Mouse (Mus musculus) neural tube, embryonic 15.5 days (tissue): ENCODE measurements around the gene Malrd1. TPM values are rescaled to one million over a fixed set of nuclear protein-coding genes. Genes with fewer than 3 reads are reported as not detected.

ENCODE experiments used
- ATAC-seq: fragments of 200-750 bp; cut with Nextera tagmentation; 2 replicates; pipeline ENCODE4 v1.8.0; 2017; ENCODE audit warnings: mild to moderate bottlenecking, moderate TSS enrichment, moderate library complexity; ENCODE audit not compliant: low FRiP score
- H3K27ac ChIP-seq: fragments of 300-500 bp; sonication (generic); replicated peaks from 2 replicates; pipeline ENCODE4 v1.5.1; 2015; ENCODE audit warnings: mild to moderate bottlenecking, inconsistent platforms
- H3K27me3 ChIP-seq: fragments of 300-500 bp; sonication (generic); replicated peaks from 2 replicates; pipeline ENCODE4 v1.6.1; 2015; ENCODE audit warnings: inconsistent platforms
- H3K36me3 ChIP-seq: fragments of 300-500 bp; sonication (generic); 2 replicates; pipeline ENCODE4 v1.6.1; 2015; ENCODE audit warnings: inconsistent platforms
- H3K4me1 ChIP-seq: fragments of 300-500 bp; sonication (generic); 2 replicates; pipeline ENCODE4 v1.6.1; 2015; ENCODE audit warnings: inconsistent platforms
- H3K4me2 ChIP-seq: fragments of 300-500 bp; sonication (generic); 2 replicates; pipeline ENCODE4 v1.6.1; 2015; ENCODE audit warnings: inconsistent platforms, mild to moderate bottlenecking, moderate library complexity
- H3K4me3 ChIP-seq: fragments of 300-500 bp; sonication (generic); replicated peaks from 2 replicates; pipeline ENCODE4 v1.5.1; 2015; ENCODE audit warnings: mild to moderate bottlenecking, inconsistent platforms
- H3K9ac ChIP-seq: fragments of 300-500 bp; sonication (generic); replicated peaks from 2 replicates; pipeline ENCODE4 v1.6.1; 2015; ENCODE audit warnings: mild to moderate bottlenecking, inconsistent platforms
- H3K9me3 ChIP-seq: fragments of 300-500 bp; sonication (generic); replicated peaks from 2 replicates; pipeline ENCODE4 v1.6.1; 2016; ENCODE audit warnings: inconsistent platforms
- WGBS: fragments of 180-500 bp; shearing (Covaris S2); methylation state at CpG from one replicate; pipeline ENCODE4 v1.1.7; 2015; ENCODE audit warnings: mixed read lengths; 5-methylcytosine and 5-hydroxymethylcytosine counted together
- polyA plus RNA-seq: library from polyadenylated mRNA; unstranded; fragments of >200 nt; fragmentation: Nextera tagmentation; extraction: Ambion mirVana; gene quantifications from 2 replicates; pipeline ENCODE4 v1.2.1, GENCODE M21; 2015

Malrd1 gene
- polyA plus RNA-seq, 1 experiment from 2014 or later = 0.12 TPM

GRCm38 (mm10) chr2:16032804-16033203, 506.5 kb downstream of the Malrd1 start:
- H3K4me2 ChIP-seq = no peak overlapping the region
- WGBS = 55% methylated on average over 3 of the region's 3 CpGs
- H3K4me3 ChIP-seq = no peak overlapping the region
- H3K27ac ChIP-seq = no peak overlapping the region
- H3K9me3 ChIP-seq = no peaks in the 10 kb centered on the region
- H3K4me1 ChIP-seq = no peaks in the 10 kb centered on the region
- ATAC-seq = no peak
- no peak overlapping the region for H3K9ac ChIP-seq
- H3K36me3 ChIP-seq = no peaks in the 10 kb centered on the region
- H3K27me3 ChIP-seq = no peaks in the 10 kb centered on the region

- Histone ChIP-seq H3K9me3 (no peaks in the 10 kb centered on the region), H3K4me1 (no peaks in the 10 kb centered on the region), H3K27me3 (no peaks in the 10 kb centered on the region), H3K27ac (no peak overlapping the region), H3K9ac (no peak overlapping the region), H3K4me3 (no peak overlapping the region), H3K4me2 (no peak overlapping the region), H3K36me3 (no peaks in the 10 kb centered on the region)
- no peak for ATAC-seq
- 61% methylated on average over 3 of the region's 3 CpGs for WGBS
These were observed 584.4 kb downstream of the Malrd1 start for GRCm38 (mm10) chr2:16110696-16111095.

GRCm38 (mm10) chr2:16113333-16113732, 587.1 kb downstream of the Malrd1 start:
- H3K9ac ChIP-seq = no peak overlapping the region
- no peak overlapping the region for H3K4me2 ChIP-seq
- H3K27ac ChIP-seq = no peak overlapping the region
- H3K4me1 ChIP-seq = no peaks in the 10 kb centered on the region
- ATAC-seq = no peak
- H3K4me3 ChIP-seq = no peak overlapping the region
- H3K36me3 ChIP-seq = no peaks in the 10 kb centered on the region
- 76% methylated on average over 2 of the region's 2 CpGs for WGBS
- no peaks in the 10 kb centered on the region for H3K27me3 ChIP-seq
- H3K9me3 ChIP-seq = no peaks in the 10 kb centered on the region

GRCm38 (mm10) chr2:16147999-16148398, 621.7 kb downstream of the Malrd1 start:
- H3K4me1 ChIP-seq = no peaks in the 10 kb centered on the region
- H3K4me3 ChIP-seq = no peak overlapping the region
- H3K27me3 ChIP-seq = no peaks in the 10 kb centered on the region
- no peak overlapping the region for H3K27ac ChIP-seq
- ATAC-seq = no peak
- no peak overlapping the region for H3K9ac ChIP-seq
- no peaks in the 10 kb centered on the region for H3K36me3 ChIP-seq
- H3K4me2 ChIP-seq = no peak overlapping the region
- no peaks in the 10 kb centered on the region for H3K9me3 ChIP-seq
- WGBS = 86% methylated on average over 1 of the region's 1 CpGs

GRCm38 (mm10) chr2:16152623-16153022, 626.3 kb downstream of the Malrd1 start:
- H3K27ac ChIP-seq = no peak overlapping the region

GRCm38 (mm10) chr2:16163246-16163989, 637.1 kb downstream of the Malrd1 start:
- Histone ChIP-seq H3K4me3 (no peak overlapping the region), H3K27ac (no peak overlapping the region), H3K36me3 (no peaks in the 10 kb centered on the region), H3K4me1 (no peaks in the 10 kb centered on the region), H3K9ac (no peak overlapping the region), H3K27me3 (no peaks in the 10 kb centered on the region), H3K9me3 (no peaks in the 10 kb centered on the region), H3K4me2 (no peak overlapping the region)
- no peak; the same call in 1 of the 2 replicates for ATAC-seq
- 85% methylated on average over 5 of the region's 5 CpGs for WGBS

More at GRCm38 (mm10) chr2:16152623-16153022, 626.3 kb downstream of the Malrd1 start:
- Histone ChIP-seq H3K9me3 (no peaks in the 10 kb centered on the region), H3K9ac (no peak overlapping the region), H3K27me3 (no peaks in the 10 kb centered on the region), H3K36me3 (no peaks in the 10 kb centered on the region), H3K4me2 (no peak overlapping the region), H3K4me3 (no peak overlapping the region), H3K4me1 (no peaks in the 10 kb centered on the region)
- ATAC-seq = no peak

- Histone ChIP-seq H3K4me3 (no peak overlapping the region), H3K27ac (no peak overlapping the region), H3K9ac (no peak overlapping the region), H3K27me3 (no peaks in the 10 kb centered on the region), H3K36me3 (no peaks in the 10 kb centered on the region), H3K4me2 (no peak overlapping the region), H3K4me1 (no peaks in the 10 kb centered on the region), H3K9me3 (no peaks in the 10 kb centered on the region)
- no peak for ATAC-seq
- WGBS = 85% methylated on average over 2 of the region's 2 CpGs
These were observed 642.3 kb downstream of the Malrd1 start for GRCm38 (mm10) chr2:16168611-16169010.

GRCm38 (mm10) chr2:16172086-16172485, 645.8 kb downstream of the Malrd1 start:
- H3K4me2 ChIP-seq = no peak overlapping the region
- no peaks in the 10 kb centered on the region for H3K4me1 ChIP-seq
- H3K4me3 ChIP-seq = no peak overlapping the region
- H3K9me3 ChIP-seq = no peaks in the 10 kb centered on the region
- H3K9ac ChIP-seq = no peak overlapping the region
- ATAC-seq = no peak
- H3K36me3 ChIP-seq = no peaks in the 10 kb centered on the region
- H3K27me3 ChIP-seq = no peaks in the 10 kb centered on the region
- H3K27ac ChIP-seq = no peak overlapping the region

- no peak overlapping the region for H3K27ac ChIP-seq
- H3K4me3 ChIP-seq = no peak overlapping the region
- H3K9ac ChIP-seq = no peak overlapping the region
- H3K4me2 ChIP-seq = no peak overlapping the region
- no peaks in the 10 kb centered on the region for H3K4me1 ChIP-seq
- no peaks in the 10 kb centered on the region for H3K36me3 ChIP-seq
- H3K27me3 ChIP-seq = no peaks in the 10 kb centered on the region
- 71% methylated on average over 2 of the region's 2 CpGs for WGBS
- ATAC-seq = no peak
- H3K9me3 ChIP-seq = no peaks in the 10 kb centered on the region
These were observed 647.1 kb downstream of the Malrd1 start for GRCm38 (mm10) chr2:16173355-16173754.

- H3K27me3 ChIP-seq = no peaks in the 10 kb centered on the region
- no peak overlapping the region for H3K27ac ChIP-seq
- no peak overlapping the region for H3K4me2 ChIP-seq
- no peak overlapping the region for H3K4me3 ChIP-seq
- ATAC-seq = no peak
- no peaks in the 10 kb centered on the region for H3K9me3 ChIP-seq
- no peak overlapping the region for H3K9ac ChIP-seq
- H3K36me3 ChIP-seq = no peaks in the 10 kb centered on the region
- H3K4me1 ChIP-seq = no peaks in the 10 kb centered on the region
- WGBS = 46% methylated on average over 2 of the region's 2 CpGs
These were observed 655.9 kb downstream of the Malrd1 start for GRCm38 (mm10) chr2:16182140-16182539.

- Histone ChIP-seq H3K9ac (no peak overlapping the region), H3K9me3 (no peaks in the 10 kb centered on the region), H3K36me3 (no peaks in the 10 kb centered on the region), H3K4me3 (no peak overlapping the region), H3K4me1 (no peaks in the 10 kb centered on the region), H3K27me3 (no peaks in the 10 kb centered on the region), H3K4me2 (no peak overlapping the region), H3K27ac (no peak overlapping the region)
- 96% methylated on average over 2 of the region's 2 CpGs for WGBS
- no peak for ATAC-seq
These were observed 656.9 kb downstream of the Malrd1 start for GRCm38 (mm10) chr2:16183158-16183557.

GRCm38 (mm10) chr2:16210016-16210415, 683.7 kb downstream of the Malrd1 start:
- WGBS = 71% methylated on average over 2 of the region's 2 CpGs
- Histone ChIP-seq H3K4me1 (no peaks in the 10 kb centered on the region), H3K36me3 (no peaks in the 10 kb centered on the region), H3K9ac (no peak overlapping the region), H3K4me3 (no peak overlapping the region), H3K27me3 (no peaks in the 10 kb centered on the region), H3K27ac (no peak overlapping the region), H3K9me3 (no peaks in the 10 kb centered on the region), H3K4me2 (no peak overlapping the region)
- ATAC-seq = no peak
